Mouse (Mus musculus) ES-E14 (cell line): ENCODE measurements around the gene Irf1.

Experiments
- CHD2 ChIP-seq: IDR thresholded peaks from 2 replicates; pipeline ENCODE4 v1.6.1; 2014; ENCODE audit warnings: mild to moderate bottlenecking, low read depth, low read length, inconsistent platforms
- MAFK ChIP-seq: IDR thresholded peaks from 2 replicates; pipeline ENCODE4 v1.6.1; 2014; ENCODE audit warnings: mild to moderate bottlenecking, low read depth, low read length, inconsistent platforms; ENCODE audit not compliant: insufficient read depth
- ZC3H11A ChIP-seq: IDR thresholded peaks from 2 replicates; pipeline ENCODE4 v1.6.1; 2012; ENCODE audit warnings: low read depth, mild to moderate bottlenecking, inconsistent platforms, low read length, borderline replicate concordance
- ZNF384 ChIP-seq: IDR thresholded peaks from 2 replicates; pipeline ENCODE4 v1.6.1; 2012; ENCODE audit warnings: low read depth, low read length, inconsistent platforms

- TF ChIP-seq CHD2 (no peak), ZC3H11A (no peak), ZNF384 (no peak), MAFK (no peak)
Measured at GRCm38 (mm10) chr11:53768422-53769184, 1.2 kb upstream of the Irf1 start.
